Mouse (Mus musculus): ENCODE data around the gene Tut7.
"Not testable (repeated sequence)": the region's sequence is repeated elsewhere in the genome, so short reads cannot be mapped to it uniquely, and the experiment has no call there.

The Tut7 gene

GRCm38 (mm10) chr13:59769296-59770163 is 53.4 kb downstream of the Tut7 start, which contains the start of gene Isca1:
TSS of gene Isca1 (minus strand) at chr13:59769810.
- DNase-seq (ENCODE audit: low read depth in 2 of 2, low spot score in 2 of 2), result peak; percentile 99

- DNase-seq (ENCODE audit: low read depth in 2 of 2, low spot score in 2 of 2), result no peak
Measured at GRCm38 (mm10) chr13:59768531-59768930, 54.4 kb downstream of the Tut7 start.

- DNase-seq (ENCODE audit: low read depth in 2 of 2, low spot score in 2 of 2), result no peak
Measured at GRCm38 (mm10) chr13:59766786-59767515, 56.0 kb downstream of the Tut7 start.

GRCm38 (mm10) chr13:59762791-59763190 is 60.2 kb downstream of the Tut7 start:
- no peak for DNase-seq (ENCODE audit: low read depth in 2 of 2, low spot score in 2 of 2)

- no peak for DNase-seq (ENCODE audit: low read depth in 2 of 2, low spot score in 2 of 2)
Measured at GRCm38 (mm10) chr13:59756906-59757305, 66.0 kb downstream of the Tut7 start.

- DNase-seq (ENCODE audit: low read depth in 2 of 2, low spot score in 2 of 2), result no peak
Measured at GRCm38 (mm10) chr13:59750310-59750709, 72.6 kb downstream of the Tut7 start.

GRCm38 (mm10) chr13:59746711-59747110 is 76.2 kb downstream of the Tut7 start, which contains the start of gene 1700014D04Rik:
TSS of gene 1700014D04Rik (minus strand) at chr13:59746752.
- no peak for DNase-seq (ENCODE audit: low read depth in 2 of 2, low spot score in 2 of 2)

- DNase-seq (ENCODE audit: low read depth in 2 of 2, low spot score in 2 of 2), result no peak
Measured at GRCm38 (mm10) chr13:59746164-59746563, 76.8 kb downstream of the Tut7 start.

GRCm38 (mm10) chr13:59745462-59745861 is 77.5 kb downstream of the Tut7 start:
- no peak for DNase-seq (ENCODE audit: low read depth in 2 of 2, low spot score in 2 of 2)

- no peak for DNase-seq (ENCODE audit: low read depth in 2 of 2, low spot score in 2 of 2)
Measured at GRCm38 (mm10) chr13:59741697-59742096, 81.2 kb downstream of the Tut7 start.

- no peak for DNase-seq (ENCODE audit: low read depth in 2 of 2, low spot score in 2 of 2)
Measured at GRCm38 (mm10) chr13:59741096-59741495, 81.9 kb downstream of the Tut7 start.

GRCm38 (mm10) chr13:59739397-59739796 is 83.5 kb downstream of the Tut7 start:
- no peak for DNase-seq (ENCODE audit: low read depth in 2 of 2, low spot score in 2 of 2)

GRCm38 (mm10) chr13:59738455-59738854 is 84.5 kb downstream of the Tut7 start:
- DNase-seq (ENCODE audit: low read depth in 2 of 2, low spot score in 2 of 2), result no peak

GRCm38 (mm10) chr13:59735190-59735589 is 87.8 kb downstream of the Tut7 start:
- DNase-seq (ENCODE audit: low read depth in 2 of 2, low spot score in 2 of 2), result no peak

- DNase-seq (ENCODE audit: low read depth in 2 of 2, low spot score in 2 of 2), result not testable (repeated sequence)
Measured at GRCm38 (mm10) chr13:59734347-59734746, 88.6 kb downstream of the Tut7 start.

- no peak for DNase-seq (ENCODE audit: low read depth in 2 of 2, low spot score in 2 of 2)
Measured at GRCm38 (mm10) chr13:59733936-59734335, 89.0 kb downstream of the Tut7 start.

- no peak for DNase-seq (ENCODE audit: low read depth in 2 of 2, low spot score in 2 of 2)
Measured at GRCm38 (mm10) chr13:59731652-59732051, 91.3 kb downstream of the Tut7 start, which contains the start of gene Spata31d1d. TSS of gene Spata31d1d (minus strand) at chr13:59731752.

GRCm38 (mm10) chr13:59728378-59729093 is 94.4 kb downstream of the Tut7 start:
- peak; percentile 83 to 86 for DNase-seq (ENCODE audit: low read depth in 2 of 2, low spot score in 2 of 2)

- no peak for DNase-seq (ENCODE audit: low read depth in 2 of 2, low spot score in 2 of 2)
Measured at GRCm38 (mm10) chr13:59726139-59726867, 96.6 kb downstream of the Tut7 start.

GRCm38 (mm10) chr13:59722089-59722488 is 100.9 kb downstream of the Tut7 start:
- DNase-seq (ENCODE audit: low read depth in 2 of 2, low spot score in 2 of 2), result not testable (repeated sequence)

Measured in CD8-positive naive resting alpha-beta T cell, adult 2 months (primary cell).